Mouse (Mus musculus) thymus, postnatal 36 days (tissue): ENCODE results near the gene Kmt2d.

Source experiments
- DNase-seq, 2 experiments: peaks; one replicate each; pipeline ENCODE4 v3.0.0; 2022; ENCODE audit warnings: mixed read lengths in 2 of 2

Kmt2d gene

GRCm38 (mm10) chr15:98853161-98853937, 17.7 kb downstream of the Kmt2d start:
- peak in 1 of 2 experiments; percentile 30 for DNase-seq

- DNase-seq: no peak
Observed at GRCm38 (mm10) chr15:98852733-98853132, 18.3 kb downstream of the Kmt2d start.

- no peak for DNase-seq
Observed at GRCm38 (mm10) chr15:98852071-98852470, 18.9 kb downstream of the Kmt2d start.

- peak in 1 of 2 experiments; percentile 13 for DNase-seq
Observed at GRCm38 (mm10) chr15:98851229-98851818, 19.7 kb downstream of the Kmt2d start.

GRCm38 (mm10) chr15:98850668-98851067, 20.3 kb downstream of the Kmt2d start:
- DNase-seq: no peak

GRCm38 (mm10) chr15:98849956-98850600, 20.9 kb downstream of the Kmt2d start:
- peak in 1 of 2 experiments; percentile 15 for DNase-seq

- no peak for DNase-seq
Observed at GRCm38 (mm10) chr15:98849165-98849564, 21.8 kb downstream of the Kmt2d start.

- DNase-seq: no peak
Observed at GRCm38 (mm10) chr15:98846140-98846539, 24.9 kb downstream of the Kmt2d start.

GRCm38 (mm10) chr15:98845149-98845548, 25.9 kb downstream of the Kmt2d start:
- DNase-seq: no peak

- peak in 1 of 2 experiments; percentile 10 for DNase-seq
Observed at GRCm38 (mm10) chr15:98843595-98844223, 27.3 kb downstream of the Kmt2d start.

GRCm38 (mm10) chr15:98839671-98840585, 31.1 kb downstream of the Kmt2d start:
- DNase-seq: no peak

- DNase-seq: no peak
Observed at GRCm38 (mm10) chr15:98839161-98839560, 31.8 kb downstream of the Kmt2d start.

GRCm38 (mm10) chr15:98837743-98838103, 33.3 kb downstream of the Kmt2d start:
- DNase-seq: no peak

- no peak for DNase-seq
Observed at GRCm38 (mm10) chr15:98837006-98837742, 33.8 kb downstream of the Kmt2d start.

- DNase-seq: no peak
Observed at GRCm38 (mm10) chr15:98835291-98835690, 35.7 kb downstream of the Kmt2d start.

- DNase-seq: no peak
Observed at GRCm38 (mm10) chr15:98834059-98834458, 36.9 kb downstream of the Kmt2d start.

- peak in 1 of 2 experiments; percentile 44 for DNase-seq
Observed at GRCm38 (mm10) chr15:98833281-98833680, 37.7 kb downstream of the Kmt2d start.

- peak; percentile 70 to 76 for DNase-seq
Observed at GRCm38 (mm10) chr15:98832161-98833058, 38.6 kb downstream of the Kmt2d start.

- DNase-seq: no peak
Observed at GRCm38 (mm10) chr15:98831684-98832035, 39.3 kb downstream of the Kmt2d start.
